ENCODE assay signal across 21 mouse cellular contexts in the genomic region with DNA sequence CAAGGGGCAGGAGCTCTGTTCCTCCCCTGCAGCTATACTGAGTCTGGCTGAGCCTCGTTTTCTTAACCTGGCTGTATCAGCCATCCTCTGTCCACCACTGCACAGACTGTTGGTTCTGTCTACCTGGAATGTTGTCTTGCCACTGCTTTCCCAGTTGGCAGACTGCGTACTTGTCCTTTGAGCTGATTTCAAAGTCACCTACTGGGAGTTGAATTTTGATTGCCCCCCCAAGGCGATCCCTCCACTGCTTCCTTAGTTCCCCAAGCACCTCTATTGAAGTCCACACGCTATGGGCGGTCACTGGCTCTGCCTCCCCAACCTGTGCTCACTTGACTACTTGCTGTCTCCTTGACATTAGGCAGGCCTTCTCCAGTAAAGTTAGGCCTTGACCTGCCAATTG. TPM values are rescaled to one million over a fixed set of nuclear protein-coding genes. Genes with fewer than 3 reads are reported as not detected.
DNase-seq lines count a peak whose midpoint lies in the region; ATAC-seq and TF ChIP-seq lines count a peak whose summit lies in the region.
"Had no signal": no experiment of that assay in that cellular context is flagged by ENCODE, and none has a peak within 500 bp of the region (broad histone marks: within the 10 kb centered on the region; RNA-seq: fewer than 3 reads in every experiment).

No protein-coding gene starts in this region.

- WGBS in heart, embryonic 15.5 days: 55% methylated on average over 5 of the region's 5 CpGs
- WGBS in liver, adult 2 months: 46% methylated on average over 5 of the region's 5 CpGs
- WGBS in stomach, postnatal 0 days: 80% methylated on average over 5 of the region's 5 CpGs
- 88% methylated on average over 5 of the region's 5 CpGs for WGBS in limb, embryonic 10.5 days

- no peak for ATAC-seq in heart, embryonic 15.5 days (replicated peaks; ENCODE audit: insufficient number of reproducible peaks, insufficient read depth, low FRiP score, low read depth)
- ATAC-seq in stomach, postnatal 0 days (ENCODE audit: low FRiP score, low TSS enrichment): no peak
- ATAC-seq: midbrain, embryonic 13.5 days had no signal

- no peak overlapping the region for H3K4me2 ChIP-seq in heart, embryonic 15.5 days
- H3K4me2 ChIP-seq in stomach, postnatal 0 days (replicated peaks; ENCODE audit: low read depth): no peak overlapping the region
- H3K4me2 ChIP-seq: embryonic facial prominence, embryonic 15.5 days; forebrain, embryonic 12.5 days; hindbrain, embryonic 13.5 days; limb, embryonic 12.5 days; lung, embryonic 15.5 days; midbrain, embryonic 13.5 days had no signal

- peaks cover 18% of the 10 kb centered on the region for H3K36me3 ChIP-seq in heart, embryonic 15.5 days
- H3K36me3 ChIP-seq in liver, adult 2 months (ENCODE audit: control insufficient read depth, insufficient read depth, low read length): no peaks in the 10 kb centered on the region
- peaks cover 9% of the 10 kb centered on the region for H3K36me3 ChIP-seq in stomach, postnatal 0 days (ENCODE audit: control insufficient read depth, insufficient read depth, low read length)
- H3K36me3 ChIP-seq in limb, embryonic 10.5 days: peaks cover 83% of the 10 kb centered on the region

- H3K79me2 ChIP-seq in liver, adult 2 months (ENCODE audit: control insufficient read depth, insufficient read depth, low read length): peaks cover 21% of the 10 kb centered on the region

- no peak for DNase-seq in heart, postnatal 4 days
- DNase-seq in liver, adult 2 months (ENCODE audit: extremely low read depth, low read depth, low spot score): peak; percentile 75
- DNase-seq in liver: no peak
- peak; percentile 51 to 66 for DNase-seq in kidney, postnatal 36 days
- no peak for DNase-seq in stomach, postnatal 0 days (ENCODE audit: low spot score)
- DNase-seq in limb, embryonic 10.5 days (ENCODE audit: low spot score): no peak
- DNase-seq: cerebellum, postnatal 10 days; embryo, embryonic 11 days; gastrocnemius, postnatal 36 days; right cerebral cortex, postnatal 14 days; thymus, postnatal 14 days had no signal

- no peak overlapping the region for H3K9ac ChIP-seq in heart, embryonic 15.5 days
- no peak overlapping the region for H3K9ac ChIP-seq in liver, adult 2 months (ENCODE audit: low read depth, low read length)
- no peak overlapping the region for H3K9ac ChIP-seq in stomach, postnatal 0 days (ENCODE audit: low read length)
- H3K9ac ChIP-seq: embryonic facial prominence, embryonic 15.5 days; forebrain, embryonic 12.5 days; hindbrain, embryonic 13.5 days; limb, embryonic 12.5 days; lung, embryonic 15.5 days; midbrain, embryonic 13.5 days had no signal

- no peak overlapping the region for H3K4me3 ChIP-seq in heart, embryonic 15.5 days
- H3K4me3 ChIP-seq in liver, adult 2 months (ENCODE audit: insufficient read depth, low read depth, low read length): no peak overlapping the region
- no peak overlapping the region for H3K4me3 ChIP-seq in stomach, postnatal 0 days (ENCODE audit: low read depth, low read length)
- no peak overlapping the region for H3K4me3 ChIP-seq in limb, embryonic 10.5 days
- H3K4me3 ChIP-seq: embryonic facial prominence, embryonic 15.5 days; forebrain, embryonic 12.5 days; hindbrain, embryonic 13.5 days; left cerebral cortex, adult 2 months; limb, embryonic 12.5 days; lung, embryonic 15.5 days; midbrain, embryonic 13.5 days had no signal

- no peak for TF ChIP-seq CTCF in liver, adult 2 months (IDR thresholded peaks at IDR 0.05; ENCODE audit: low read depth, low read length)
- TF ChIP-seq CTCF in stomach, postnatal 0 days (IDR thresholded peaks at IDR 0.05; ENCODE audit: low read depth): no peak

- peaks cover 94% of the 10 kb centered on the region for H3K4me1 ChIP-seq in heart, embryonic 15.5 days (replicated peaks)
- peaks cover 54% of the 10 kb centered on the region for H3K4me1 ChIP-seq in liver, adult 2 months (ENCODE audit: control insufficient read depth, insufficient read depth, low read length)
- H3K4me1 ChIP-seq in stomach, postnatal 0 days (replicated peaks; ENCODE audit: control insufficient read depth, insufficient read depth): peaks cover 16% of the 10 kb centered on the region
- peaks cover 19% of the 10 kb centered on the region for H3K4me1 ChIP-seq in limb, embryonic 10.5 days

- no peaks in the 10 kb centered on the region for H3K27me3 ChIP-seq in heart, embryonic 15.5 days
- no peaks in the 10 kb centered on the region for H3K27me3 ChIP-seq in liver, adult 2 months (ENCODE audit: control insufficient read depth, insufficient read depth, low read length)
- no peaks in the 10 kb centered on the region for H3K27me3 ChIP-seq in stomach, postnatal 0 days (ENCODE audit: control insufficient read depth, insufficient read depth, low read length)
- H3K27me3 ChIP-seq in limb, embryonic 10.5 days (ENCODE audit: low read depth, poor library complexity, severe bottlenecking): no peaks in the 10 kb centered on the region
- H3K27me3 ChIP-seq: embryonic facial prominence, embryonic 15.5 days; forebrain, embryonic 12.5 days; hindbrain, embryonic 13.5 days; limb, embryonic 12.5 days; lung, embryonic 15.5 days; midbrain, embryonic 13.5 days had no signal

- no peak for TF ChIP-seq EP300 in stomach, postnatal 0 days (optimal IDR thresholded peaks at IDR 0.05)

- no peak for TF ChIP-seq POLR2A in liver, adult 2 months (IDR thresholded peaks at IDR 0.05; ENCODE audit: extremely low read depth, insufficient read depth, low read length)

- peak overlapping the region; percentile 90 for H3K27ac ChIP-seq in heart, embryonic 15.5 days
- H3K27ac ChIP-seq in liver, adult 2 months (replicated peaks; ENCODE audit: insufficient read depth, low read depth, low read length): peak overlapping the region; percentile 67
- H3K27ac ChIP-seq in stomach, postnatal 0 days (replicated peaks): peak overlapping the region; percentile 79
- H3K27ac ChIP-seq in limb, embryonic 10.5 days: no peak overlapping the region
- H3K27ac ChIP-seq: embryonic facial prominence, embryonic 15.5 days; forebrain, embryonic 12.5 days; hindbrain, embryonic 13.5 days; left cerebral cortex, adult 2 months; limb, embryonic 12.5 days; lung, embryonic 15.5 days; macrophage; midbrain, embryonic 13.5 days had no signal

- no peaks in the 10 kb centered on the region for H3K9me3 ChIP-seq in heart, embryonic 15.5 days (replicated peaks)
- H3K9me3 ChIP-seq in stomach, postnatal 0 days (ENCODE audit: control insufficient read depth, low read length): no peaks in the 10 kb centered on the region
- H3K9me3 ChIP-seq in limb, embryonic 10.5 days (replicated peaks): no peaks in the 10 kb centered on the region
- H3K9me3 ChIP-seq: embryonic facial prominence, embryonic 15.5 days; forebrain, embryonic 12.5 days; G1E; hindbrain, embryonic 13.5 days; limb, embryonic 12.5 days; lung, embryonic 15.5 days; midbrain, embryonic 13.5 days had no signal

RNA-seq across cellular contexts. Expression of a gene that starts 9.1 kb away (rescaled TPM):
- 119 and 127 TPM in 2 replicates for polyA plus RNA-seq in heart, embryonic 15.5 days (2015; fragmentation: Nextera tagmentation; extraction: Ambion mirVana)
- 10 to 100 TPM; 15.2 to 16.2 TPM for total RNA-seq in heart, postnatal 4 days (2021)
- 6.9 and 7.3 TPM in 2 replicates for total RNA-seq in liver, adult 2 months (2014; rRNA removed)
- polyA plus RNA-seq in liver, adult 2 months (2012; rRNA removed): 11.1 and 17.7 TPM in 2 replicates
- 36.9 and 39.8 TPM in 2 replicates for polyA plus RNA-seq in stomach, postnatal 0 days (2015; fragmentation: Nextera tagmentation; extraction: Ambion mirVana)
- polyA plus RNA-seq in limb, embryonic 10.5 days (2016; fragmentation: Nextera tagmentation; extraction: Ambion mirVana): 110 and 139 TPM in 2 replicates

RNA-seq across cellular contexts. Expression of a gene that starts 56.4 kb away (rescaled TPM):
- 9.9 and 10.6 TPM in 2 replicates for polyA plus RNA-seq in heart, embryonic 15.5 days (2015; fragmentation: Nextera tagmentation; extraction: Ambion mirVana)
- total RNA-seq in heart, postnatal 4 days (2021): 10 to 100 TPM; 13.2 to 17.7 TPM
- 3.7 and 4.5 TPM in 2 replicates for total RNA-seq in liver, adult 2 months (2014; rRNA removed)
- polyA plus RNA-seq in liver, adult 2 months (2012; rRNA removed): 9.7 and 13.0 TPM in 2 replicates
- polyA plus RNA-seq in stomach, postnatal 0 days (2015; fragmentation: Nextera tagmentation; extraction: Ambion mirVana): 3.7 and 4.1 TPM in 2 replicates
- 10.1 and 10.3 TPM in 2 replicates for polyA plus RNA-seq in limb, embryonic 10.5 days (2016; fragmentation: Nextera tagmentation; extraction: Ambion mirVana)

Comparison
In these comparisons a context has a peak if more than half of its experiments do, and no peak if none do; other contexts are left out.
1. DNase-seq: peak in liver, adult 2 months (single experiment) and kidney, postnatal 36 days (2 of 2); none in heart, postnatal 4 days (single experiment), liver (single experiment), stomach, postnatal 0 days (single experiment) and limb, embryonic 10.5 days (single experiment).